Mouse (Mus musculus): ENCODE measurements at regions not wholly inside any gene's neighbourhood (a gene's known extent, or its start where the extent isn't known, plus 50 kb on each side); places are given as distances from the start of the nearest gene placed in this dataset.

- TF ChIP-seq ZNF384 (IDR thresholded peaks at IDR 0.05; ENCODE audit: low read depth, low read length): no peak
- TF ChIP-seq ZC3H11A (IDR thresholded peaks at IDR 0.05; ENCODE audit: borderline replicate concordance, low read depth, low read length): no peak
- no peak for TF ChIP-seq CHD2 (IDR thresholded peaks at IDR 0.05; ENCODE audit: low read depth, low read length)
- no peak for TF ChIP-seq MAFK (IDR thresholded peaks at IDR 0.05; ENCODE audit: insufficient read depth, low read depth, low read length)
- no peak for TF ChIP-seq HCFC1 (IDR thresholded peaks at IDR 0.05; ENCODE audit: borderline replicate concordance, insufficient read depth, low read length)
Measured at GRCm38 (mm10) chr13:90643109-90643508, 262.0 kb downstream of the Atp6ap1l start.

Measured in ES-E14 (cell line).